Mouse (Mus musculus) hindbrain, embryonic 12.5 days (tissue): ENCODE measurements around the gene Glt1d1. TPM values are rescaled to one million over a fixed set of nuclear protein-coding genes. Genes with fewer than 3 reads are reported as not detected.

Source experiments
- ATAC-seq: fragments of 200-750 bp; cut with Nextera tagmentation; 2 replicates; pipeline ENCODE4 v1.8.0; 2017; ENCODE audit warnings: moderate TSS enrichment; ENCODE audit not compliant: low FRiP score
- H3K27ac ChIP-seq: fragments of 300-500 bp; sonication (generic); 2 replicates; pipeline ENCODE4 v1.5.1; 2016; ENCODE audit warnings: mild to moderate bottlenecking
- H3K27me3 ChIP-seq: fragments of 300-500 bp; sonication (generic); 2 replicates; pipeline ENCODE4 v1.6.1; 2016; ENCODE audit warnings: mild to moderate bottlenecking
- H3K36me3 ChIP-seq: fragments of 300-500 bp; sonication (generic); 2 replicates; pipeline ENCODE4 v1.6.1; 2016; ENCODE audit warnings: mild to moderate bottlenecking
- H3K4me1 ChIP-seq: fragments of 300-500 bp; sonication (generic); 2 replicates; pipeline ENCODE4 v1.6.1; 2016
- H3K4me2 ChIP-seq: fragments of 300-500 bp; sonication (generic); replicated peaks from 2 replicates; pipeline ENCODE4 v1.6.1; 2016; ENCODE audit warnings: mild to moderate bottlenecking
- H3K4me3 ChIP-seq: fragments of 300-500 bp; sonication (generic); 2 replicates; pipeline ENCODE4 v1.5.1; 2016; ENCODE audit warnings: mild to moderate bottlenecking
- H3K9ac ChIP-seq: fragments of 300-500 bp; sonication (generic); 2 replicates; pipeline ENCODE4 v1.6.1; 2016; ENCODE audit warnings: mild to moderate bottlenecking, moderate library complexity
- H3K9me3 ChIP-seq: fragments of 300-500 bp; sonication (generic); replicated peaks from 2 replicates; pipeline ENCODE4 v1.6.1; 2016; ENCODE audit warnings: mild to moderate bottlenecking
- WGBS: fragments of 180-500 bp; shearing (Covaris S2); methylation state at CpG from one replicate; pipeline ENCODE4 v1.1.7; 2016; 5-methylcytosine and 5-hydroxymethylcytosine counted together
- polyA plus RNA-seq: library from polyadenylated mRNA; unstranded; fragments of >200 nt; fragmentation: Nextera tagmentation; extraction: Ambion mirVana; gene quantifications from 2 replicates; pipeline ENCODE4 v1.2.1, GENCODE M21; 2016

Gene Glt1d1
- polyA plus RNA-seq, 1 experiment from 2014 or later = 1.0 TPM

- H3K27ac ChIP-seq = no peak overlapping the region
- no peak overlapping the region for H3K4me3 ChIP-seq
- WGBS = 85% methylated on average over 4 of the region's 4 CpGs
- no peaks in the 10 kb centered on the region for H3K4me1 ChIP-seq
- H3K9me3 ChIP-seq = no peaks in the 10 kb centered on the region
- no peak overlapping the region for H3K4me2 ChIP-seq
- H3K9ac ChIP-seq = no peak overlapping the region
- ATAC-seq = no peak
- H3K27me3 ChIP-seq = no peaks in the 10 kb centered on the region
- no peaks in the 10 kb centered on the region for H3K36me3 ChIP-seq
Observed at GRCm38 (mm10) chr5:127756671-127757423, 124.8 kb downstream of the Glt1d1 start.

DNA sequence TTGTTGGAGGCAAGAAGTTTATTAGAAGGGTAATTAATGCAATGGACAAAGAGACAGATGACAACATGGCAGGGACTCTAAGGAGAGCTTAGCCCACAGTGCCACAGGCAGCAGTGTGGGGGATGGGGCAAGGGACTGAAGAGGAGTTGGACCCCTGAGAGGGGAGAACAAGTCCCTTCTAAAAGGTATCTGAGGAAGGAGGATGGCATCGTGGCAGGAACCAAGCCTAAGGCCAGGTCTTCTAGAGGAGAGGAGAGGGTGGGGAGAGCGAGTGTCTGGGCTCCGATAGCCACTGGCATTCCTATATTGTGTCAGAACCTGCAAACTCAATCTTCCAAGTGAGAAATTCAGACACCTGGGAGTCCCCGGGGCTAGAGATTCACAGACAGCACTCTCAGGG lies 126.5 kb downstream of the Glt1d1 start:
- 77% methylated on average over 4 of the region's 4 CpGs for WGBS

More for the DNA sequence above, 126.5 kb downstream of the Glt1d1 start:
- Histone ChIP-seq H3K9me3 (no peaks in the 10 kb centered on the region), H3K27me3 (no peaks in the 10 kb centered on the region), H3K4me1 (no peaks in the 10 kb centered on the region), H3K36me3 (no peaks in the 10 kb centered on the region), H3K4me2 (no peak overlapping the region), H3K27ac (no peak overlapping the region), H3K9ac (no peak overlapping the region), H3K4me3 (no peak overlapping the region)
- ATAC-seq = no peak

Other genes with a start within 250 kb of the Glt1d1 start
- gene Slc15a4, start 635 bp downstream of the Glt1d1 start, polyA plus RNA-seq = 22.5 and 28.5 TPM in 2 replicates